Mouse (Mus musculus) limb, embryonic 14.5 days (tissue): Measurements from ENCODE around the gene Tbx19. TPM values are rescaled to one million over a fixed set of nuclear protein-coding genes. Genes with fewer than 3 reads are reported as not detected.
A peak's percentile ranks its signal among the peaks of the same experiment; 100 is the strongest.

Experiments used
- ATAC-seq: fragments of 200-750 bp; cut with Nextera tagmentation; 2 replicates; pipeline ENCODE4 v1.8.0; 2017; ENCODE audit warnings: low read depth, moderate number of reproducible peaks, moderate TSS enrichment; ENCODE audit not compliant: low FRiP score
- DNase-seq: peaks from one replicate; pipeline ENCODE4 v3.0.0-alpha.2; 2015; ENCODE audit warnings: low spot score
- H3K27ac ChIP-seq: fragments of 300-500 bp; sonication (generic); replicated peaks from 2 replicates; pipeline ENCODE4 v1.5.1; 2014; ENCODE audit warnings: low read depth, mild to moderate bottlenecking, low read length, moderate library complexity, mixed read lengths
- H3K27me3 ChIP-seq: fragments of 300-500 bp; sonication (generic); 2 replicates; pipeline ENCODE4 v1.6.1; 2014; ENCODE audit warnings: low read length, mixed read lengths; ENCODE audit not compliant: control insufficient read depth, insufficient read depth
- H3K36me3 ChIP-seq: fragments of 300-500 bp; sonication (generic); 2 replicates; pipeline ENCODE4 v1.6.1; 2014; ENCODE audit warnings: mild to moderate bottlenecking, low read length, moderate library complexity, mixed read lengths; ENCODE audit not compliant: control insufficient read depth, insufficient read depth
- H3K4me1 ChIP-seq: fragments of 300-500 bp; sonication (generic); 2 replicates; pipeline ENCODE4 v1.6.1; 2014; ENCODE audit warnings: antibody characterized with exemption, low read length, mixed read lengths; ENCODE audit not compliant: control insufficient read depth, insufficient read depth
- H3K4me2 ChIP-seq: fragments of 300-500 bp; sonication (generic); replicated peaks from 2 replicates; pipeline ENCODE4 v1.6.1; 2014; ENCODE audit warnings: low read depth, mild to moderate bottlenecking, low read length, moderate library complexity; ENCODE audit not compliant: severe bottlenecking
- H3K4me3 ChIP-seq: fragments of 300-500 bp; sonication (generic); replicated peaks from 2 replicates; pipeline ENCODE4 v1.5.1; 2014; ENCODE audit warnings: low read length
- H3K9ac ChIP-seq: fragments of 300-500 bp; sonication (generic); 2 replicates; pipeline ENCODE4 v1.6.1; 2014; ENCODE audit warnings: mild to moderate bottlenecking, low read depth, low read length, moderate library complexity; ENCODE audit not compliant: severe bottlenecking
- H3K9me3 ChIP-seq: fragments of 300-500 bp; sonication (generic); 2 replicates; pipeline ENCODE4 v1.6.1; 2016; ENCODE audit warnings: low read length; ENCODE audit not compliant: control insufficient read depth
- POLR2A ChIP-seq: fragments of 200-500 bp; IDR thresholded peaks from 2 replicates; pipeline ENCODE4 v1.8.0; 2012; ENCODE audit warnings: inconsistent platforms, mild to moderate bottlenecking, moderate library complexity, borderline replicate concordance; ENCODE audit not compliant: insufficient read depth, insufficient read length; ENCODE audit errors: extremely low read depth
- WGBS: fragments of 180-500 bp; shearing (Covaris S2); extraction: QIAGEN DNeasy Blood & Tissue Kit; methylation state at CpG from one replicate; pipeline ENCODE4 v1.1.7; 2014; 5-methylcytosine and 5-hydroxymethylcytosine counted together
- polyA plus RNA-seq, 2 experiments: library from polyadenylated mRNA; depleted of rRNA in 1 of 2; stranded (reverse) in 1 of 2; unstranded in 1 of 2; fragments of >200 nt; fragmentation: Nextera tagmentation in 1 of 2; extraction: Ambion mirVana in 1 of 2; gene quantifications; 2 replicates each; pipeline versions ENCODE4 v1.2.1 to v1.2.3; 2012 to 2014

Gene Tbx19
- polyA plus RNA-seq, 2 experiments, result not detected

- TF ChIP-seq POLR2A, result no peak
- no peak overlapping the region for H3K9ac ChIP-seq
- H3K27me3 ChIP-seq, result no peaks in the 10 kb centered on the region
- WGBS, result 77% methylated on average over 14 of the region's 14 CpGs
- DNase-seq (peak; percentile 59), ATAC-seq (no peak; the same call in 1 of the 2 replicates)
- no peak overlapping the region for H3K4me3 ChIP-seq
- no peak overlapping the region for H3K27ac ChIP-seq
- H3K4me1 ChIP-seq, result no peaks in the 10 kb centered on the region
- no peaks in the 10 kb centered on the region for H3K36me3 ChIP-seq
- no peaks in the 10 kb centered on the region for H3K9me3 ChIP-seq
- no peak overlapping the region for H3K4me2 ChIP-seq
These were observed 28.2 kb downstream of the Tbx19 start for GRCm38 (mm10) chr1:165132187-165132877.

GRCm38 (mm10) chr1:165129573-165129972 lies 31.0 kb downstream of the Tbx19 start:
- DNase-seq (no peak), ATAC-seq (no peak)
- Histone ChIP-seq H3K9me3 (no peaks in the 10 kb centered on the region), H3K36me3 (no peaks in the 10 kb centered on the region), H3K9ac (no peak overlapping the region), H3K27ac (no peak overlapping the region), H3K4me3 (no peak overlapping the region), H3K4me1 (no peaks in the 10 kb centered on the region), H3K4me2 (no peak overlapping the region), H3K27me3 (no peaks in the 10 kb centered on the region)
- TF ChIP-seq POLR2A, result no peak
- WGBS, result 70% methylated on average over 5 of the region's 5 CpGs

GRCm38 (mm10) chr1:165121096-165121495 lies 39.5 kb downstream of the Tbx19 start:
- Histone ChIP-seq H3K27ac (no peak overlapping the region), H3K4me1 (no peaks in the 10 kb centered on the region), H3K9me3 (no peaks in the 10 kb centered on the region), H3K4me2 (no peak overlapping the region), H3K4me3 (no peak overlapping the region), H3K27me3 (no peaks in the 10 kb centered on the region), H3K36me3 (no peaks in the 10 kb centered on the region), H3K9ac (no peak overlapping the region)
- no peak for TF ChIP-seq POLR2A
- ATAC-seq (no peak), DNase-seq (no peak)
- WGBS, result 76% methylated on average over 7 of the region's 7 CpGs

- H3K9me3 ChIP-seq, result no peaks in the 10 kb centered on the region
- ATAC-seq (peak; percentile 82), DNase-seq (peak; percentile 64)
- no peaks in the 10 kb centered on the region for H3K27me3 ChIP-seq
- H3K27ac ChIP-seq, result no peak overlapping the region
- H3K4me2 ChIP-seq, result no peak overlapping the region
- no peak overlapping the region for H3K9ac ChIP-seq
- H3K36me3 ChIP-seq, result no peaks in the 10 kb centered on the region
- no peak overlapping the region for H3K4me3 ChIP-seq
- WGBS, result 18% methylated on average over 21 of the region's 21 CpGs
- no peak for TF ChIP-seq POLR2A
- H3K4me1 ChIP-seq, result no peaks in the 10 kb centered on the region
These were observed 40.1 kb downstream of the Tbx19 start for GRCm38 (mm10) chr1:165120349-165120898.

GRCm38 (mm10) chr1:165119760-165120159 lies 40.8 kb downstream of the Tbx19 start:
- H3K9ac ChIP-seq, result no peak overlapping the region
- H3K27me3 ChIP-seq, result no peaks in the 10 kb centered on the region
- no peak for TF ChIP-seq POLR2A
- ATAC-seq (no peak), DNase-seq (no peak)
- H3K27ac ChIP-seq, result no peak overlapping the region
- 18% methylated on average over 9 of the region's 9 CpGs for WGBS
- no peak overlapping the region for H3K4me3 ChIP-seq
- no peaks in the 10 kb centered on the region for H3K36me3 ChIP-seq
- H3K9me3 ChIP-seq, result no peaks in the 10 kb centered on the region
- H3K4me2 ChIP-seq, result peak overlapping the region; percentile 16; the same call in 1 of the 2 replicates
- no peaks in the 10 kb centered on the region for H3K4me1 ChIP-seq
